Mouse (Mus musculus) hematopoietic stem cell, adult 5-6 weeks (primary cell): ENCODE data around the gene Gngt2. TPM values are rescaled to one million over a fixed set of nuclear protein-coding genes. Genes with fewer than 3 reads are reported as not detected.

Source experiments
- ATAC-seq, 2 experiments: fragments of 125-278 bp in 1 of 2; replicated peaks in 1 of 2; 2 replicates each; pipeline ENCODE4 v1.8.0; 2016 to 2017; ENCODE audit warnings: inconsistent platforms in 2 of 2, mild to moderate bottlenecking in 2 of 2, moderate number of reproducible peaks in 2 of 2, low read depth in 1 of 2, moderate TSS enrichment in 1 of 2; ENCODE audit not compliant: low FRiP score in 2 of 2, poor library complexity in 2 of 2, severe bottlenecking in 2 of 2, insufficient read depth in 1 of 2, low TSS enrichment in 1 of 2
- total RNA-seq: library from RNA; stranded (forward); fragments of 172-1452, 232-1000 nt; gene quantifications from 2 replicates; pipeline ENCODE4 v1.2.3, GENCODE M21; 2017

Gngt2 gene
- 12.0 and 33.3 TPM in 2 replicates for total RNA-seq

GRCm38 (mm10) chr11:95837059-95837458 is at the start of gene Gngt2:
Gngt2 (plus strand) TSS chr11:95837216.
- no peak for ATAC-seq

GRCm38 (mm10) chr11:95789451-95789891 is 47.5 kb upstream of the Gngt2 start:
- ATAC-seq, result no peak; a peak in 1 of 4 replicates

DNA sequence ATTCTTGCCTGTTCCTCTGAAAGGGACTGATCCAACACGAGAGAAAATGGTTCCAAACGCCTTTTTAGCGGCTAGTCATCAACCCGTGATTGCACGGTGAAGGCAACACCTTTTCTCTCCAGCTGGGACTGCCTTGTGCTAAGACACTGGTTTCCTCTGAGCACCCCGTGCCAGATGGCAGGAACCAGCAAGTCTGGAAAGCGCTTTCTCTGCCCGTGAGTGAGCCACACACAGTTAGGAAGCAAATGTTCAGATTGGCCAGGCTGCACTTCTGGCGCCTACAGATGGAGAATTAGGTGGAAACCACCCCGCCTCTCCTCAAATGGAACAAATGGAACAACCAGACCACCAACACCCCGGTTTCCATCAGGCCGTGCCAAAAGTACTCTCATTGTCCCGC is 45.2 kb upstream of the Gngt2 start:
- ATAC-seq, result no peak

- no peak for ATAC-seq
Measured at GRCm38 (mm10) chr11:95792950-95793509, 44.0 kb upstream of the Gngt2 start.

DNA sequence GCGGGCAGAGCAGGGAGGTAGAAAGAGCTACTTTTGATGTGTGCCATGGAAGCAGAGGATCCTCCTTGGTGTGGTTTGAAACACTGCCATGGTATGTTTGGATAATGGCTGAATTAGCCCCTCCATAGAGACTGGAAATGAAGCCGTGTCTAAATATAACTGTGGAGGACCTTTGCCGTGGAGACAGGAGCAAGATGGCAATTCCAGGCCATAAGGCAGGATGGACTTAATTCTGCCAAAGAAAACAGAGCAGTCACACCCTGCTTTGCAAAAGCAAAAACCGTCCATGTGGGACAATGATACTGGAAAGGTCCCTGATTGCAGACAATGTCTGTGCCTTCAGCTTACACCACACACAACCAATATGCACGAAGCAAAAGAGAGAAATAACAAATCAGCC is 42.8 kb upstream of the Gngt2 start:
- no peak for ATAC-seq

- ATAC-seq, result no peak
Measured at GRCm38 (mm10) chr11:95795582-95795981, 41.4 kb upstream of the Gngt2 start.

DNA sequence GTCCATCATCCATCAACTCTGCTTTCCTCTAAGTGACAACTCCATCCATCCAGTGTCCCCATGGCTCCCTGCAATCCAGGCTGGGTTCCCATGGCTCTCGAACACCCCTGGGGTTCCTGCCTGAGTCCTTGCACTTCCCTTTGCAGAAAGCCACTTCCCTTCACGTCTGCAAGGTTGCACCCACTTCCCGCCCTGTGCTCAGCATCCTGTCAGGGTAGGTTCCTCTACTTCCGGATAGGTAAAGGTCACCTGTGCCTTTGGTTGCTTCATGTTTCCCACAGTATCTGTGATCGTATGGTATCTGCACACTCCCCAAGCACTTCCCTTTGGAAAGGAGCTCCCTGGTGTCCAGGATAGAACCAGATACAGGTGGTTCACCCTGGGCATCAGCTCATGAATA is 32.0 kb upstream of the Gngt2 start:
- peak; percentile 39 to 55; a peak in 2 of 4 replicates for ATAC-seq

GRCm38 (mm10) chr11:95805527-95805926 is 31.5 kb upstream of the Gngt2 start:
- peak; percentile 73 to 83 for ATAC-seq

- no peak for ATAC-seq
Measured at GRCm38 (mm10) chr11:95807884-95808283, 29.1 kb upstream of the Gngt2 start.

DNA sequence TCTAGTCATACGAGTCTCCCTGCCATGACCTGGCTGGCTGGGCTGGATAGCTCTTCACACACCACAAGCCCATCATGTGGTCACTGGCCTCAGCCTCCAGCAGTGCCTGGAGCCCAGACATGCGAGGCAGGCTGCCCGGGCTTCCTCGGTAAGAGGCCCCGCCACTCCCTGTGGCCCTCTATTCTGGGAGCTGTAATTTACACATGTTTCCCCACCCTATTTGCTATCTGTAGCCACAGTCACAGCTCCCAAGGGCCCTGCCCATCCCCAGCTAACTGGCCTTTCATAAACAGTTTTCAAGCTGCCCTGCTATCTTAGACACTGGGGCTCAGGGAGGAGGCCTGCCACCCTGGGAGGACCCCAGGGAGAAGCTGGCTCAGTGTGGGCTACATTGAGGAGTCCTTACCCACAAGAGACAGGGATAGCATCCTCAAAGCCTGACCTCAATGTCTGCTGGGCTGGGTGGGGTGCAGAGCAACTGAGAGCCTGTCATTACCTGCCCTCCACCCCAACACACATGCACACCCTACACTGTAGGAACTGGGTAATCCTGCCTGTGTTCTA is 28.5 kb upstream of the Gngt2 start:
- ATAC-seq, result peak in 1 of 2 experiments; percentile 16; a peak in 1 of 4 replicates

- ATAC-seq, result no peak
Measured at GRCm38 (mm10) chr11:95809603-95810002, 27.4 kb upstream of the Gngt2 start.

- ATAC-seq, result no peak
Measured at GRCm38 (mm10) chr11:95810828-95811227, 26.2 kb upstream of the Gngt2 start.

GRCm38 (mm10) chr11:95811741-95812140 is 25.3 kb upstream of the Gngt2 start:
- no peak for ATAC-seq

GRCm38 (mm10) chr11:95812224-95812623 is 24.8 kb upstream of the Gngt2 start:
- no peak for ATAC-seq

DNA sequence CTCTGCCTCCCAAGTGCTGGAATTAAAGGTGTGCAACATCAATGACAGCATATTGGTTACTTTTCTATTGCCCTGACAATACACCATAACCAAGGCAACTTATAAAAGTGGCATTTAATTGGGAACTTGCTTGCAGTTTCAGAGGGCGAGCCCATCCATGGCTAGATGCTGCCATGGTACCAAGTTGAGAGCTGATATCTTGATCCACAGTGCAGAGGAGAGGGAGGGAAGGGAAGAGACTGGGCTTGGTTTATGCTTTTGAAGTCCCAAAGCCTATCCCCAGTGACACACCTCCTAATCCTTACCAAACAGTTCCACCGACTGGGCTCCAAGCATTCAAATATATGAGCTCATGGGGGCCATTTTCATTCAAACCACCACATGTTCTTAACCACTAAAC is 22.9 kb upstream of the Gngt2 start:
- no peak for ATAC-seq

- no peak for ATAC-seq
Measured at GRCm38 (mm10) chr11:95814857-95815256, 22.2 kb upstream of the Gngt2 start.

DNA sequence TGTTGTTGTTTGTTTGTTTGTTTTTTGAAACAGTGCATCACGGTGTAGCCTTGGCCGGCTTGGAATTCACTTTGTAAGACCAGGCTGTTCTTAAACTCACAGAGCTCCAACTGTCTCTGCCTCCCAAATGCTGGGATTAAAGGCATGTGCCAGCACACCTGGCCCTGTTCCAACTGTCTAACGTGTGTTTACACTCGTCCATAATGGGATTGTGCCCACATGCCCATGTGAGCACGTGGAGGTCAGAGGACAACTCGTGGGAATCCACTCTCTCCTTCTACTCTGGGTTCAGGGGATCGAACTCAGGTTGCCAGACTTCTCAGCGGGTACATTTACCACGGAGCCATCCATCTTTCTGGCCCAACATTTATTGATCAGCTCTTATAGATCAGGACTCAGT is 21.6 kb upstream of the Gngt2 start:
- no peak for ATAC-seq

GRCm38 (mm10) chr11:95819138-95819537 is 17.9 kb upstream of the Gngt2 start:
- no peak for ATAC-seq

DNA sequence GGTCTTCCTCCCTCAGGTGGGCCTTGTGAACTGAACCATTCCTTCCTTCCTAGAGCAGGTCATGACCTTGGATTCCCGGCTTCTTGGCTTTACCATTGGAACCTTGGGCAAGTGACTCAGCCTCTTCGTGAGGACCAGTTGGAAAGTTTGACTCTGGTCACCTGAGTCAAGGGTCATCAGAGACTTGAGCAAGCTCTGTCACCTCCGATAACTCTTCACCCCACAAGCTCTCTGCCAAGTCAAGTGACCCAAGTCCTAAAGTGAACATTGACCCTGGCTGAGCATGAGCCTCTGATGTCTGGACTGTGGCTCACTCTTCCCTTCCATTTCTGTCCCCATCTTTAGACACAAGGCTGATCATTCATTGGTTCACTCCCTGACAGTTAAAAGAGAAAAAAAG is 15.5 kb upstream of the Gngt2 start:
- ATAC-seq, result no peak
